Mouse (Mus musculus): ENCODE data around the gene Mcrip2. TPM values are rescaled to one million over a fixed set of nuclear protein-coding genes. Genes with fewer than 3 reads are reported as not detected.

Gene Mcrip2
- polyA plus RNA-seq, 1 experiment: 258 TPM

GRCm38 (mm10) chr17:25888837-25889236 is 20.3 kb upstream of the Mcrip2 start:
- Histone ChIP-seq H3K36me3 (ENCODE audit: control insufficient read depth, insufficient read depth, low read length) (no peaks in the 10 kb centered on the region), H3K27ac (ENCODE audit: insufficient read depth, low read depth, low read length) (no peak overlapping the region), H3K27me3 (replicated peaks; ENCODE audit: control insufficient read depth, insufficient read depth, low read length) (no peaks in the 10 kb centered on the region), H3K4me3 (ENCODE audit: insufficient read depth, low read depth, low read length) (no peak overlapping the region), H3K4me1 (ENCODE audit: control insufficient read depth, insufficient read depth, low read length) (no peaks in the 10 kb centered on the region)
- no peak for DNase-seq
- 82% methylated on average over 3 of the region's 3 CpGs for WGBS
- TF ChIP-seq CTCF (conservative IDR thresholded peaks at IDR 0.05; ENCODE audit: insufficient read depth, insufficient read length, low read depth, low read length): no peak
- TF ChIP-seq POLR2A (IDR thresholded peaks at IDR 0.05; ENCODE audit: low read depth, low read length): no peak

GRCm38 (mm10) chr17:25887467-25887866 is 18.9 kb upstream of the Mcrip2 start:
- Histone ChIP-seq H3K27me3 (replicated peaks; ENCODE audit: control insufficient read depth, insufficient read depth, low read length) (no peaks in the 10 kb centered on the region), H3K36me3 (ENCODE audit: control insufficient read depth, insufficient read depth, low read length) (no peaks in the 10 kb centered on the region), H3K4me3 (ENCODE audit: insufficient read depth, low read depth, low read length) (no peak overlapping the region), H3K27ac (ENCODE audit: insufficient read depth, low read depth, low read length) (no peak overlapping the region), H3K4me1 (ENCODE audit: control insufficient read depth, insufficient read depth, low read length) (no peaks in the 10 kb centered on the region)
- TF ChIP-seq POLR2A (IDR thresholded peaks at IDR 0.05; ENCODE audit: low read depth, low read length) (no peak), CTCF (conservative IDR thresholded peaks at IDR 0.05; ENCODE audit: insufficient read depth, insufficient read length, low read depth, low read length) (no peak)
- DNase-seq: no peak
- WGBS: 76% methylated on average over 10 of the region's 10 CpGs

- no peak overlapping the region for H3K27ac ChIP-seq (ENCODE audit: insufficient read depth, low read depth, low read length)
- TF ChIP-seq POLR2A (IDR thresholded peaks at IDR 0.05; ENCODE audit: low read depth, low read length) (no peak), CTCF (conservative IDR thresholded peaks at IDR 0.05; ENCODE audit: insufficient read depth, insufficient read length, low read depth, low read length) (no peak)
- H3K4me3 ChIP-seq (ENCODE audit: insufficient read depth, low read depth, low read length): no peak overlapping the region
- H3K4me1 ChIP-seq (ENCODE audit: control insufficient read depth, insufficient read depth, low read length): no peaks in the 10 kb centered on the region
- no peaks in the 10 kb centered on the region for H3K36me3 ChIP-seq (ENCODE audit: control insufficient read depth, insufficient read depth, low read length)
- no peak for DNase-seq
- no peaks in the 10 kb centered on the region for H3K27me3 ChIP-seq (replicated peaks; ENCODE audit: control insufficient read depth, insufficient read depth, low read length)
Observed at GRCm38 (mm10) chr17:25886806-25887205, 18.2 kb upstream of the Mcrip2 start.

GRCm38 (mm10) chr17:25885636-25886035 is 17.1 kb upstream of the Mcrip2 start:
- no peak overlapping the region for H3K27ac ChIP-seq (ENCODE audit: insufficient read depth, low read depth, low read length)
- no peaks in the 10 kb centered on the region for H3K27me3 ChIP-seq (replicated peaks; ENCODE audit: control insufficient read depth, insufficient read depth, low read length)
- WGBS: 53% methylated on average over 4 of the region's 4 CpGs
- H3K4me1 ChIP-seq (ENCODE audit: control insufficient read depth, insufficient read depth, low read length): peaks cover 3% of the 10 kb centered on the region; the same call in 1 of the 2 replicates
- no peak overlapping the region for H3K4me3 ChIP-seq (ENCODE audit: insufficient read depth, low read depth, low read length)
- H3K36me3 ChIP-seq (ENCODE audit: control insufficient read depth, insufficient read depth, low read length): no peaks in the 10 kb centered on the region
- TF ChIP-seq POLR2A (IDR thresholded peaks at IDR 0.05; ENCODE audit: low read depth, low read length) (no peak), CTCF (conservative IDR thresholded peaks at IDR 0.05; ENCODE audit: insufficient read depth, insufficient read length, low read depth, low read length) (peak; percentile 62)
- peak; percentile 39 for DNase-seq

- Histone ChIP-seq H3K4me3 (ENCODE audit: insufficient read depth, low read depth, low read length) (no peak overlapping the region), H3K27me3 (replicated peaks; ENCODE audit: control insufficient read depth, insufficient read depth, low read length) (no peaks in the 10 kb centered on the region), H3K4me1 (ENCODE audit: control insufficient read depth, insufficient read depth, low read length) (peaks cover 5% of the 10 kb centered on the region; the same call in 1 of the 2 replicates), H3K27ac (ENCODE audit: insufficient read depth, low read depth, low read length) (no peak overlapping the region), H3K36me3 (ENCODE audit: control insufficient read depth, insufficient read depth, low read length) (no peaks in the 10 kb centered on the region)
- TF ChIP-seq CTCF (conservative IDR thresholded peaks at IDR 0.05; ENCODE audit: insufficient read depth, insufficient read length, low read depth, low read length) (no peak; the same call in 1 of the 2 replicates), POLR2A (IDR thresholded peaks at IDR 0.05; ENCODE audit: low read depth, low read length) (no peak)
- DNase-seq: no peak
- 98% methylated on average over 3 of the region's 3 CpGs for WGBS
Observed at GRCm38 (mm10) chr17:25883824-25884223, 15.3 kb upstream of the Mcrip2 start.

GRCm38 (mm10) chr17:25883268-25883667 is 14.7 kb upstream of the Mcrip2 start:
- no peaks in the 10 kb centered on the region for H3K27me3 ChIP-seq (replicated peaks; ENCODE audit: control insufficient read depth, insufficient read depth, low read length)
- H3K4me3 ChIP-seq (ENCODE audit: insufficient read depth, low read depth, low read length): no peak overlapping the region
- WGBS: 87% methylated on average over 8 of the region's 8 CpGs
- H3K27ac ChIP-seq (ENCODE audit: insufficient read depth, low read depth, low read length): no peak overlapping the region
- TF ChIP-seq POLR2A (IDR thresholded peaks at IDR 0.05; ENCODE audit: low read depth, low read length): no peak
- TF ChIP-seq CTCF (conservative IDR thresholded peaks at IDR 0.05; ENCODE audit: insufficient read depth, insufficient read length, low read depth, low read length): no peak
- DNase-seq: no peak
- no peaks in the 10 kb centered on the region for H3K36me3 ChIP-seq (ENCODE audit: control insufficient read depth, insufficient read depth, low read length)
- peaks cover 5% of the 10 kb centered on the region; the same call in 1 of the 2 replicates for H3K4me1 ChIP-seq (ENCODE audit: control insufficient read depth, insufficient read depth, low read length)

GRCm38 (mm10) chr17:25882306-25882705 is 13.7 kb upstream of the Mcrip2 start:
- DNase-seq: no peak
- 56% methylated on average over 5 of the region's 5 CpGs for WGBS
- Histone ChIP-seq H3K4me1 (ENCODE audit: control insufficient read depth, insufficient read depth, low read length) (peaks cover 8% of the 10 kb centered on the region; the same call in 1 of the 2 replicates), H3K4me3 (ENCODE audit: insufficient read depth, low read depth, low read length) (no peak overlapping the region), H3K27me3 (replicated peaks; ENCODE audit: control insufficient read depth, insufficient read depth, low read length) (no peaks in the 10 kb centered on the region), H3K36me3 (ENCODE audit: control insufficient read depth, insufficient read depth, low read length) (no peaks in the 10 kb centered on the region), H3K27ac (ENCODE audit: insufficient read depth, low read depth, low read length) (no peak overlapping the region)
- TF ChIP-seq CTCF (conservative IDR thresholded peaks at IDR 0.05; ENCODE audit: insufficient read depth, insufficient read length, low read depth, low read length) (no peak), POLR2A (IDR thresholded peaks at IDR 0.05; ENCODE audit: low read depth, low read length) (no peak)

Measured in kidney, adult 2 months (tissue).